In genomic region chr16:77551051-77551450, GRCm38 (mm10) we compare ENCODE assay signal across 26 mouse cellular contexts. TPM values are rescaled to one million over a fixed set of nuclear protein-coding genes. Genes with fewer than 3 reads are reported as not detected.
"Had no signal": no experiment of that assay in that cellular context is flagged by ENCODE, and none has a peak within 500 bp of the region (broad histone marks: within the 10 kb centered on the region; RNA-seq: fewer than 3 reads in every experiment).

No protein-coding gene starts in this region.

- H3K36me3 ChIP-seq: lung, embryonic 15.5 days; midbrain, embryonic 15.5 days; neural tube, embryonic 12.5 days; stomach, embryonic 15.5 days had no signal

- ATAC-seq: lung, postnatal 0 days; midbrain, embryonic 13.5 days; midbrain, embryonic 15.5 days had no signal

- H3K4me1 ChIP-seq: lung, embryonic 15.5 days; megakaryocyte, embryonic 14.5 days; midbrain, embryonic 15.5 days; stomach, embryonic 15.5 days had no signal

- H3K4me2 ChIP-seq: lung, embryonic 15.5 days; midbrain, embryonic 11.5 days; midbrain, embryonic 13.5 days; midbrain, embryonic 15.5 days; neural tube, embryonic 12.5 days; stomach, embryonic 15.5 days had no signal

- DNase-seq: lung, adult 2 months; lung, postnatal 14 days; lung, postnatal 36 days; right cerebral cortex, postnatal 14 days; thymus, adult 2 months; thymus, postnatal 25 days; thymus, postnatal 4 days had no signal

- H3K27ac ChIP-seq: lung, embryonic 15.5 days; macrophage; midbrain, embryonic 13.5 days; neural tube, embryonic 12.5 days; stomach, embryonic 15.5 days; stomach, postnatal 0 days had no signal

- H3K9ac ChIP-seq: lung, embryonic 15.5 days; midbrain, embryonic 13.5 days; midbrain, embryonic 15.5 days; neural tube, embryonic 12.5 days; stomach, embryonic 15.5 days had no signal

- H3K27me3 ChIP-seq: lung, embryonic 15.5 days; megakaryocyte, embryonic 14.5 days; midbrain, embryonic 13.5 days; midbrain, embryonic 15.5 days; neural tube, embryonic 12.5 days; stomach, embryonic 15.5 days had no signal

- H3K9me3 ChIP-seq: lung, embryonic 15.5 days; megakaryocyte, embryonic 14.5 days; midbrain, embryonic 13.5 days; midbrain, embryonic 15.5 days; neural tube, embryonic 12.5 days; stomach, embryonic 15.5 days had no signal

- H3K4me3 ChIP-seq: lung, embryonic 15.5 days; megakaryocyte, embryonic 14.5 days; midbrain, embryonic 13.5 days; midbrain, embryonic 15.5 days; neural tube, embryonic 12.5 days; stomach, embryonic 15.5 days had no signal

RNA-seq across cellular contexts. Expression of gene Gm11146, which starts 50.8 kb away (rescaled TPM):
- total RNA-seq: megakaryocyte progenitor cell, adult 5-6 weeks; midbrain, postnatal 0 days; monocyte, adult 5-6 weeks; neutrophil, adult 5-6 weeks had no signal
- polyA plus RNA-seq: liver, embryonic 16.5 days; lung, adult 2 months; lung, embryonic 15.5 days; lung, postnatal 0 days; macrophage; midbrain, embryonic 11.5 days; midbrain, embryonic 13.5 days; midbrain, embryonic 15.5 days; midbrain, postnatal 0 days; neural tube, embryonic 12.5 days; neural tube, embryonic 14.5 days; spleen, adult 2 months; stomach, embryonic 15.5 days; stomach, postnatal 0 days; testis, adult 2 months; thymus, adult 2 months; urinary bladder, adult 2 months had no signal
